Mouse (Mus musculus) brain, embryonic 14.5 days (tissue): ENCODE results near the gene Parvg.

Experiments
- CTCF ChIP-seq: fragments of 200-500 bp; IDR thresholded peaks from 2 replicates; pipeline ENCODE4 v1.5.1; 2012; ENCODE audit warnings: inconsistent platforms, mild to moderate bottlenecking, moderate library complexity, borderline replicate concordance; ENCODE audit not compliant: insufficient read depth, insufficient read length; ENCODE audit errors: extremely low read depth
- POLR2A ChIP-seq: fragments of 200-500 bp; IDR thresholded peaks from 2 replicates; pipeline ENCODE4 v1.6.1; 2012; ENCODE audit warnings: mild to moderate bottlenecking, inconsistent platforms, borderline replicate concordance; ENCODE audit not compliant: poor library complexity, insufficient read depth, insufficient read length, severe bottlenecking; ENCODE audit errors: extremely low read depth

DNA sequence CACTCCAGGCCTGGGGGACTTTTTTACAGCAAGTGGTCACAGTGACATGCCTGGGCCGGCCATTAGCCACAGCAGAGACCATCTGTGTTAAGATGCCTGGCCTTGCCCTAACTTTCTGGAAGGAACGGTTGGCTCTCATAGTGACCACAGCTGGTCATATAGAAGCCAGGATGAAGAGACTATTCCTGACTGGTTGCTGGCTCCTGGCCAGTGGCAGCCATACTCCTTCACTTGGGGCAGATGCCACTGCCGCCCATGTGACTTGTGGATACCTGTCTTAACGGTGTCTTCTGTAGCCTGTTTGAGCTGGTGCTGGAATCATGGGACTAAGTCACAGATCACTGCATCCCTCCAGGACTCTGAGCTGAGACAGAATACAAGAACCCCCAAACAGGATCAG, 68.3 kb downstream of the Parvg start:
- TF ChIP-seq CTCF (no peak), POLR2A (no peak)
